Mouse (Mus musculus) stomach, embryonic 16.5 days (tissue): Measurements from ENCODE around the gene Arhgap40. TPM values are rescaled to one million over a fixed set of nuclear protein-coding genes. Genes with fewer than 3 reads are reported as not detected.

Experiments used
- ATAC-seq: fragments of 200-750 bp; cut with Nextera tagmentation; 2 replicates; pipeline ENCODE4 v1.8.0; 2017; ENCODE audit warnings: moderate number of reproducible peaks, moderate TSS enrichment; ENCODE audit not compliant: insufficient read depth, low FRiP score
- H3K27ac ChIP-seq: fragments of 300-500 bp; sonication (generic); 2 replicates; pipeline ENCODE4 v1.5.1; 2014; ENCODE audit warnings: low read length
- H3K27me3 ChIP-seq: fragments of 300-500 bp; sonication (generic); 2 replicates; pipeline ENCODE4 v1.6.1; 2014; ENCODE audit warnings: low read length, control low read depth, mixed read lengths; ENCODE audit not compliant: control insufficient read depth, insufficient read depth
- H3K36me3 ChIP-seq: fragments of 300-500 bp; sonication (generic); 2 replicates; pipeline ENCODE4 v1.6.1; 2014; ENCODE audit warnings: low read length; ENCODE audit not compliant: control insufficient read depth, insufficient read depth
- H3K4me1 ChIP-seq: fragments of 300-500 bp; sonication (generic); 2 replicates; pipeline ENCODE4 v1.6.1; 2014; ENCODE audit warnings: low read length, control low read depth, mixed read lengths; ENCODE audit not compliant: control insufficient read depth, insufficient read depth
- H3K4me2 ChIP-seq: fragments of 300-500 bp; sonication (generic); 2 replicates; pipeline ENCODE4 v1.6.1; 2014; ENCODE audit warnings: low read depth, low read length, mixed read lengths
- H3K4me3 ChIP-seq: fragments of 300-500 bp; sonication (generic); replicated peaks from 2 replicates; pipeline ENCODE4 v1.5.1; 2014; ENCODE audit warnings: mild to moderate bottlenecking, low read length
- H3K9ac ChIP-seq: fragments of 300-500 bp; sonication (generic); 2 replicates; pipeline ENCODE4 v1.6.1; 2014; ENCODE audit warnings: low read length
- H3K9me3 ChIP-seq: fragments of 300-500 bp; sonication (generic); replicated peaks from 2 replicates; pipeline ENCODE4 v1.6.1; 2016; ENCODE audit warnings: low read length, control low read depth; ENCODE audit not compliant: control insufficient read depth
- WGBS: fragments of 180-500 bp; shearing (Covaris S2); extraction: QIAGEN DNeasy Blood & Tissue Kit; methylation state at CpG from one replicate; pipeline ENCODE4 v1.1.7; 2014; 5-methylcytosine and 5-hydroxymethylcytosine counted together
- polyA plus RNA-seq: library from polyadenylated mRNA; unstranded; fragments of >200 nt; fragmentation: Nextera tagmentation; extraction: Ambion mirVana; gene quantifications from 2 replicates; pipeline ENCODE4 v1.2.1, GENCODE M21; 2015

The Arhgap40 gene
- polyA plus RNA-seq, 1 experiment from 2014 or later = 8.3 TPM

DNA sequence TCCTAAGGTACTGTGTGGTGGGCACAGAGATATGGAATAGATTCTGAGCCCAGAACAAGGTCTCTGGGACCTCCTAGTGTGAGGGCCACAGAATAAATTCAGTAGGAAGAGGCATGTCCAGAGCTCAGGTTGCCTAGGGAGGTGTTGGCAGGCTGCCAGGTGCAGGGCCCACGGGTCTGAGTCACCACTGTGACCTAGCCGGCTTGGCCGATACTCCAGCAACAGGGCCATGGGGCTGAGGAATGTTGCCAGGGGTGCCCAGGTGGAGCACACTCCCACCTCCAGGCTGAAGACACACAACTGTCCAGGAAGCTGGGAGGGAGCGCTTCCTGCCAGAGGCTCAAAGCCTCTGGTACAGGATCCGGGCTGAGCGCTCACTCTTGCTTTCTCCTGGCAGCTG lies 1.9 kb upstream of the Arhgap40 start:
- Histone ChIP-seq H3K9me3 (no peaks in the 10 kb centered on the region), H3K36me3 (no peaks in the 10 kb centered on the region), H3K27ac (peak overlapping the region; percentile 80), H3K4me3 (no peak overlapping the region), H3K4me1 (no peaks in the 10 kb centered on the region; the same call in 1 of the 2 replicates), H3K4me2 (no peak overlapping the region), H3K9ac (no peak overlapping the region), H3K27me3 (no peaks in the 10 kb centered on the region)
- ATAC-seq = peak; percentile 63
- WGBS = 57% methylated on average over 6 of the region's 6 CpGs

DNA sequence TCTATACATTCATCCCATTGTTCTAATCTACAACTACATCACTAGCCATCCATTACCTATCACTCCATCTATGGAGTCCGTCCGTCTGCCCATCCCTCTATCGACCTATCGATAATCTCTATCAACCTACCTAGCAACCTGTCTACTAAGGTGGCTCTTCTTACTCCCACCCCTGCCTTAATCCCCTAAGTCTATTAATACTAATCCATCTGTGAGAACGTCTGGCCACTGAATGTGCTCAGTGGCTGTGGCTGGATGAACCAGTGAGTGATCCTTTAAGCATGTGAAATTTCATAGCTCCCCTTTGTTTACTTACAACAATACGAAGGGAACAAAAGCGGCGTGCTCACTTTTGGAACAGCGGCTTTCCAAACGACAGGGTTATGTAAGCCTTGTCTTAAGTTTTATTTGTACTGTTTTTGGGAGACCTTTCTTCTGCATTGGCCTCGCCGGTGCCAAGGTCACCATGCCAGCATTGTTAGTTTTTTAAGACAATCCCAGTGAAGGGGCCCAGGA lies 1.3 kb downstream of the Arhgap40 start:
- 64% methylated on average over 12 of the region's 12 CpGs for WGBS
- Histone ChIP-seq H3K36me3 (no peaks in the 10 kb centered on the region), H3K27ac (no peak overlapping the region), H3K9ac (no peak overlapping the region), H3K4me2 (no peak overlapping the region), H3K4me3 (no peak overlapping the region), H3K9me3 (no peaks in the 10 kb centered on the region), H3K27me3 (no peaks in the 10 kb centered on the region), H3K4me1 (no peaks in the 10 kb centered on the region; the same call in 1 of the 2 replicates)
- ATAC-seq = no peak

DNA sequence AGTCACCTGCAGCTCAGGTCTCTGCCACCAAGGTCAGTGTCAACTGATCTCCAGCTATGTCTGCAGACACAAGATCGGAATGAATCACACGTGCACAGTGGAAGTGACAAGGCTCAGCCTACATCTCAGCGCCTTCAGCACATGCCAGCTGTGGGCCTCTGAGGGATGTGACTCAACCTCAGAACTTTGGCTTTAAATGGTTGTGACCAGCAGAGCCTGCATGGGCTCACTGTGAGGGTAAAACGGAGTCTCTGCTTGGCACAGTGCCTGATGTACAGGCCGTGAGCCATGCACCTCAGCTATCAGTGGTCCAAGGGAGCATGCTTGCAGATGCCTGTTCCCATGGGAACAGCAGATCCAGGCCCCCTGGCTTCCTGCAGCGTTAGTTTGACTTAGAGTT lies 6.0 kb downstream of the Arhgap40 start:
- no peak overlapping the region for H3K4me3 ChIP-seq
- H3K4me2 ChIP-seq = no peak overlapping the region
- no peak for ATAC-seq
- no peak overlapping the region for H3K27ac ChIP-seq
- no peaks in the 10 kb centered on the region for H3K9me3 ChIP-seq
- H3K36me3 ChIP-seq = no peaks in the 10 kb centered on the region
- WGBS = 60% methylated on average over 6 of the region's 6 CpGs
- H3K27me3 ChIP-seq = no peaks in the 10 kb centered on the region
- H3K4me1 ChIP-seq = no peaks in the 10 kb centered on the region
- no peak overlapping the region for H3K9ac ChIP-seq

- no peak for ATAC-seq
- no peaks in the 10 kb centered on the region for H3K9me3 ChIP-seq
- no peaks in the 10 kb centered on the region for H3K36me3 ChIP-seq
- H3K27ac ChIP-seq = no peak overlapping the region
- H3K27me3 ChIP-seq = no peaks in the 10 kb centered on the region
- no peak overlapping the region for H3K4me3 ChIP-seq
- no peak overlapping the region for H3K4me2 ChIP-seq
- no peak overlapping the region for H3K9ac ChIP-seq
- WGBS = 66% methylated on average over 11 of the region's 11 CpGs
- no peaks in the 10 kb centered on the region for H3K4me1 ChIP-seq
Measured at GRCm38 (mm10) chr2:158519071-158519470, 6.5 kb downstream of the Arhgap40 start.

GRCm38 (mm10) chr2:158519800-158520199 lies 7.2 kb downstream of the Arhgap40 start:
- no peaks in the 10 kb centered on the region for H3K27me3 ChIP-seq
- 76% methylated on average over 6 of the region's 6 CpGs for WGBS
- H3K27ac ChIP-seq = no peak overlapping the region

GRCm38 (mm10) chr2:158523060-158523459 lies 10.5 kb downstream of the Arhgap40 start:
- no peaks in the 10 kb centered on the region for H3K36me3 ChIP-seq
- H3K9ac ChIP-seq = no peak overlapping the region
- no peak overlapping the region for H3K4me2 ChIP-seq
- no peak overlapping the region for H3K27ac ChIP-seq
- no peaks in the 10 kb centered on the region for H3K27me3 ChIP-seq
- H3K4me1 ChIP-seq = no peaks in the 10 kb centered on the region
- H3K4me3 ChIP-seq = no peak overlapping the region
- no peak for ATAC-seq
- 61% methylated on average over 8 of the region's 8 CpGs for WGBS
- no peaks in the 10 kb centered on the region for H3K9me3 ChIP-seq

More at GRCm38 (mm10) chr2:158519800-158520199, 7.2 kb downstream of the Arhgap40 start:
- Histone ChIP-seq H3K36me3 (no peaks in the 10 kb centered on the region), H3K4me1 (no peaks in the 10 kb centered on the region), H3K9ac (no peak overlapping the region), H3K4me3 (no peak overlapping the region), H3K9me3 (no peaks in the 10 kb centered on the region), H3K4me2 (no peak overlapping the region)
- ATAC-seq = no peak

- Histone ChIP-seq H3K4me1 (no peaks in the 10 kb centered on the region), H3K27me3 (no peaks in the 10 kb centered on the region), H3K27ac (no peak overlapping the region), H3K4me2 (no peak overlapping the region), H3K36me3 (no peaks in the 10 kb centered on the region), H3K9ac (no peak overlapping the region), H3K4me3 (no peak overlapping the region), H3K9me3 (no peaks in the 10 kb centered on the region)
- WGBS = 81% methylated on average over 16 of the region's 16 CpGs
- no peak for ATAC-seq
Measured at GRCm38 (mm10) chr2:158524129-158524860, 11.7 kb downstream of the Arhgap40 start.

- WGBS = 5% methylated on average over 4 of the region's 4 CpGs
- Histone ChIP-seq H3K27me3 (no peaks in the 10 kb centered on the region), H3K4me2 (no peak overlapping the region), H3K9me3 (no peaks in the 10 kb centered on the region), H3K27ac (no peak overlapping the region), H3K36me3 (no peaks in the 10 kb centered on the region), H3K4me1 (no peaks in the 10 kb centered on the region), H3K9ac (no peak overlapping the region), H3K4me3 (no peak overlapping the region)
- ATAC-seq = 0 out of 2 replicates have a peak, but pooled peaks have one; percentile 25
Measured at GRCm38 (mm10) chr2:158534090-158534489, 21.5 kb downstream of the Arhgap40 start.

DNA sequence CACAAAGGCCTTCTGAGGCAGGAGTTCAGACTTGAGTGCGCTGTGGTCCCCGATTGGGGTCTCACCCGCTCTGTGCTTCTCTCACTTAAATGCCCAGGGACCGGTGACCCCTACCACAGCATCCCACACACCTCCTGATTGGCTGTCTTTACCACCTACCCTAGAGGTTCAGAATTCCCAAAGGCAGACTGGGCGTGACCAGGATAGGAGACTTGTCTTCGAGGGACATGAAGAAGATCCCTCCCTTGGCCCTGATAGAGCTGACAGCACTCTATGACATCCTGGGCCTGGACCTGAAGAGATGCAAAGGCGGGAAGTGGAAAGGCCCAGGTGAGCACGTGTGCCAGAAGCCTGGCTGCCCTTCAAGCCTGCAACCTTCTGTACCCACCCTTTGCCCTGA lies 22.0 kb downstream of the Arhgap40 start:
- Histone ChIP-seq H3K4me2 (no peak overlapping the region), H3K4me3 (no peak overlapping the region), H3K27ac (no peak overlapping the region), H3K9me3 (no peaks in the 10 kb centered on the region), H3K27me3 (no peaks in the 10 kb centered on the region), H3K36me3 (no peaks in the 10 kb centered on the region), H3K9ac (no peak overlapping the region), H3K4me1 (no peaks in the 10 kb centered on the region)
- ATAC-seq = no peak
- WGBS = 78% methylated on average over 8 of the region's 8 CpGs
